ENCODE assay signal across 26 mouse cellular contexts in the genomic region with DNA sequence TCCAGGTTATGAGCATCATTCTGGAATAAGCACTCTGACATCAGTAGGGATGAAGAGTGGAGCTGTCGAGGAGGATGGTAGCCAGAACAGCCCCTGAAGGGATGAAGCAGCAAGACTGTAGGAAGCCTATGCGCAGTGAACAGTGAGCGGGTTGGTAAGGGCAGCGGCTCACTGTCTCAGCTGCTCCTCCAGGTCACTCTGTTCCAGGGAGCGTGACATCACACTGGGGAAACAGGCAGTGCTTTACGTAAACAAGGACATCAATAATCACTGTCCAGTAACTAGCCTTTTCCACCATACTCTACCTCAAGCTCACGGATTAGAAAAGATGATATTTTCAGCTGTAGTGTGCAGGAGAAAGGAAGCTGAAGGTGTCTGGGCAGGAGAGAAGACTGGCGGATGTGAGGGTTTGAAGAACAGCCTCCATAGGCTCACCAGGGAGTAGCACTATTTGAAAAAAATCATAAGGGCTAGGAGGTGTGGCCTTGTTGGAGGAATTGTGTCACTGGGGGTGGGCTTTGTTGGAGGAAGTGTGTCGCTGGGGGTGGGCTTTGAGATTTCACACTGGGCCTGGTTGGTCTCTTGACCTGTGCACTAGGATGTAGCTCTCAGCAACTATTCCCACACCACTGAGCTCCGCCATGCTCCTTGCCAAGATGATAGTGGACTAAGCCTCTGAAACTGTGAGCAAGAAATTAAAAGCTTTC. TPM values are rescaled to one million over a fixed set of nuclear protein-coding genes. Genes with fewer than 3 reads are reported as not detected.
DNase-seq lines count a peak whose midpoint lies in the region; ATAC-seq and TF ChIP-seq lines count a peak whose summit lies in the region.
"Had no signal": no experiment of that assay in that cellular context is flagged by ENCODE, and none has a peak within 500 bp of the region (broad histone marks: within the 10 kb centered on the region; RNA-seq: fewer than 3 reads in every experiment).

No protein-coding gene starts in this region.

- no peaks in the 10 kb centered on the region for H3K27me3 ChIP-seq in liver, postnatal 0 days (ENCODE audit: insufficient read depth, low read length)
- H3K27me3 ChIP-seq in liver, embryonic 11.5 days (replicated peaks; ENCODE audit: control insufficient read depth, insufficient read depth, low read length): no peaks in the 10 kb centered on the region
- H3K27me3 ChIP-seq in ES-Bruce4 (ENCODE audit: control insufficient read depth, insufficient read depth, low read length, poor library complexity, severe bottlenecking): no peaks in the 10 kb centered on the region
- no peaks in the 10 kb centered on the region for H3K27me3 ChIP-seq in forebrain, embryonic 12.5 days
- H3K27me3 ChIP-seq: embryonic facial prominence, embryonic 13.5 days; embryonic facial prominence, embryonic 15.5 days; forebrain, embryonic 13.5 days; Patski had no signal

- no peak for TF ChIP-seq EP300 in liver, postnatal 0 days (IDR thresholded peaks at IDR 0.05; ENCODE audit: low read depth)
- no peak for TF ChIP-seq EP300 in ES-Bruce4 (IDR thresholded peaks at IDR 0.05; ENCODE audit: insufficient read depth, low read depth, low read length)

- no peak overlapping the region for H3K27ac ChIP-seq in liver, postnatal 0 days (ENCODE audit: low read depth)
- no peak overlapping the region for H3K27ac ChIP-seq in liver, embryonic 11.5 days (ENCODE audit: low read depth, low read length)
- H3K27ac ChIP-seq in ES-Bruce4 (ENCODE audit: insufficient read depth, low read length): peak overlapping the region; percentile 59
- no peak overlapping the region for H3K27ac ChIP-seq in layer of hippocampus, adult 2 months
- H3K27ac ChIP-seq in forebrain, embryonic 12.5 days: no peak overlapping the region
- H3K27ac ChIP-seq: embryonic facial prominence, embryonic 13.5 days; embryonic facial prominence, embryonic 15.5 days; forebrain, embryonic 10.5 days; forebrain, embryonic 13.5 days had no signal

- no peak for DNase-seq in liver, postnatal 0 days
- no peak for DNase-seq in liver, embryonic 11.5 days (ENCODE audit: low spot score)
- DNase-seq in R1 (ENCODE audit: low read depth, low spot score): peak; percentile 76
- no peak for DNase-seq in retina, postnatal 1 day
- no peak for DNase-seq in layer of hippocampus, adult 2 months (ENCODE audit: low spot score in 2 of 2)
- DNase-seq: adrenal gland, adult 2 months; adrenal gland, postnatal 10 days; adrenal gland, postnatal 25 days; cerebellum, adult 11 months; cerebellum, adult 18-20 months; cerebellum, adult 8-10 months; cerebellum, adult 9-11 months; cerebellum, postnatal 14 days; cerebellum, postnatal 36 days; embryo, embryonic 11 days had no signal

- peak; percentile 68 for ATAC-seq in liver, postnatal 0 days
- no peak for ATAC-seq in liver, embryonic 11.5 days (replicated peaks; ENCODE audit: low FRiP score)
- no peak for ATAC-seq in forebrain, embryonic 12.5 days (ENCODE audit: low FRiP score)
- ATAC-seq: activated CD4-positive, CD25-positive, alpha-beta regulatory T cell, adult 4 months; forebrain, embryonic 13.5 days; forebrain, embryonic 16.5 days; Patski had no signal

- no peak overlapping the region for H3K9ac ChIP-seq in liver, postnatal 0 days (replicated peaks)
- H3K9ac ChIP-seq in liver, embryonic 11.5 days (ENCODE audit: low read depth, low read length): no peak overlapping the region
- H3K9ac ChIP-seq in ES-Bruce4 (ENCODE audit: low read depth, poor library complexity, severe bottlenecking): peak overlapping the region; percentile 64
- H3K9ac ChIP-seq in forebrain, embryonic 12.5 days: no peak overlapping the region
- H3K9ac ChIP-seq: embryonic facial prominence, embryonic 13.5 days; embryonic facial prominence, embryonic 15.5 days; forebrain, embryonic 13.5 days had no signal

- H3K36me3 ChIP-seq in liver, postnatal 0 days (replicated peaks; ENCODE audit: insufficient read depth, low read length): no peaks in the 10 kb centered on the region
- peaks cover 3% of the 10 kb centered on the region; the same call in 1 of the 2 replicates for H3K36me3 ChIP-seq in liver, embryonic 11.5 days (ENCODE audit: control insufficient read depth, insufficient read depth, low read length)
- no peaks in the 10 kb centered on the region for H3K36me3 ChIP-seq in ES-Bruce4 (ENCODE audit: control insufficient read depth, insufficient read depth, low read length, poor library complexity, severe bottlenecking)
- 0 out of 2 replicates have a peak, but pooled peaks cover 3% of the 10 kb centered on the region for H3K36me3 ChIP-seq in forebrain, embryonic 12.5 days (replicated peaks)
- H3K36me3 ChIP-seq: embryonic facial prominence, embryonic 15.5 days; forebrain, embryonic 10.5 days had no signal

- TF ChIP-seq POLR2A in ES-Bruce4 (IDR thresholded peaks at IDR 0.05; ENCODE audit: insufficient read depth, low read length): no peak

- WGBS in liver, postnatal 0 days (ENCODE audit: insufficient replicate concordance): 78% methylated on average over 10 of the region's 10 CpGs
- 83% methylated on average over 10 of the region's 10 CpGs for WGBS in liver, embryonic 11.5 days
- 91% methylated on average over 10 of the region's 10 CpGs for WGBS in forebrain, embryonic 12.5 days

- H3K9me3 ChIP-seq in liver, postnatal 0 days (ENCODE audit: low read length): no peaks in the 10 kb centered on the region
- no peaks in the 10 kb centered on the region for H3K9me3 ChIP-seq in liver, embryonic 11.5 days (ENCODE audit: control insufficient read depth, low read length)
- H3K9me3 ChIP-seq in ES-Bruce4 (replicated peaks; ENCODE audit: control insufficient read depth, insufficient read depth, low read length, poor library complexity, severe bottlenecking): no peaks in the 10 kb centered on the region
- H3K9me3 ChIP-seq in forebrain, embryonic 12.5 days: no peaks in the 10 kb centered on the region
- H3K9me3 ChIP-seq: embryonic facial prominence, embryonic 13.5 days; embryonic facial prominence, embryonic 15.5 days; forebrain, embryonic 10.5 days; forebrain, embryonic 13.5 days; G1E had no signal

- 0 out of 2 replicates have a peak, but pooled peaks cover 2% of the 10 kb centered on the region for H3K4me1 ChIP-seq in liver, postnatal 0 days (ENCODE audit: insufficient read depth)
- peaks cover 6% of the 10 kb centered on the region; the same call in 1 of the 2 replicates for H3K4me1 ChIP-seq in liver, embryonic 11.5 days (replicated peaks; ENCODE audit: control insufficient read depth, insufficient read depth, low read length)
- peaks cover 3% of the 10 kb centered on the region for H3K4me1 ChIP-seq in ES-Bruce4 (ENCODE audit: control insufficient read depth, insufficient read depth, low read length)
- peaks cover 13% of the 10 kb centered on the region for H3K4me1 ChIP-seq in forebrain, embryonic 12.5 days
- H3K4me1 ChIP-seq: embryonic facial prominence, embryonic 15.5 days had no signal

- TF ChIP-seq CTCF in liver, postnatal 0 days (IDR thresholded peaks at IDR 0.05; ENCODE audit: low read depth): no peak
- TF ChIP-seq CTCF in ES-Bruce4 (IDR thresholded peaks at IDR 0.05; ENCODE audit: low read depth, low read length): no peak
- no peak for TF ChIP-seq CTCF in layer of hippocampus, adult 2 months (conservative IDR thresholded peaks at IDR 0.05)

- H3K4me3 ChIP-seq in liver, postnatal 0 days (ENCODE audit: low read depth, low read length): no peak overlapping the region
- H3K4me3 ChIP-seq in liver, embryonic 11.5 days (ENCODE audit: low read depth, low read length): no peak overlapping the region
- H3K4me3 ChIP-seq in ES-Bruce4 (ENCODE audit: low read depth, low read length): peak overlapping the region; percentile 70
- H3K4me3 ChIP-seq in layer of hippocampus, adult 2 months: no peak overlapping the region
- H3K4me3 ChIP-seq in forebrain, embryonic 12.5 days (replicated peaks): no peak overlapping the region
- H3K4me3 ChIP-seq: embryonic facial prominence, embryonic 13.5 days; embryonic facial prominence, embryonic 15.5 days; erythroblast, embryonic 14.5 days; forebrain, embryonic 10.5 days; forebrain, embryonic 13.5 days had no signal

- no peak overlapping the region for H3K4me2 ChIP-seq in liver, postnatal 0 days (ENCODE audit: low read depth, low read length)
- no peak overlapping the region for H3K4me2 ChIP-seq in liver, embryonic 11.5 days
- no peak overlapping the region for H3K4me2 ChIP-seq in forebrain, embryonic 12.5 days
- H3K4me2 ChIP-seq: embryonic facial prominence, embryonic 13.5 days; embryonic facial prominence, embryonic 15.5 days; forebrain, embryonic 13.5 days had no signal

RNA-seq across cellular contexts. Expression of gene Bicral, which starts 17.8 kb away (rescaled TPM):
- polyA plus RNA-seq in liver, postnatal 0 days (2015; fragmentation: Nextera tagmentation; extraction: Ambion mirVana): 1.8 and 1.9 TPM in 2 replicates
- polyA plus RNA-seq in liver, embryonic 11.5 days (2014; fragmentation: Nextera tagmentation; extraction: Ambion mirVana): 6.3 and 7.4 TPM in 2 replicates
- polyA plus RNA-seq in ES-Bruce4 (2011; ENCODE audit: insufficient read depth, insufficient read length, low read depth, missing spikeins): 24.2 and 26.7 TPM in 2 replicates
- total RNA-seq in layer of hippocampus, adult 2 months (2021): 10 to 100 TPM; 56.1 to 61.3 TPM
- 7.1 and 7.5 TPM in 2 replicates for polyA plus RNA-seq in forebrain, embryonic 12.5 days (2016; fragmentation: Nextera tagmentation; extraction: Ambion mirVana)

RNA-seq across cellular contexts. Expression of gene Tbcc, which starts 50.0 kb away (rescaled TPM):
- polyA plus RNA-seq in liver, postnatal 0 days (2015; fragmentation: Nextera tagmentation; extraction: Ambion mirVana): 24.1 and 30.1 TPM in 2 replicates
- 43.5 and 43.7 TPM in 2 replicates for polyA plus RNA-seq in liver, embryonic 11.5 days (2014; fragmentation: Nextera tagmentation; extraction: Ambion mirVana)
- polyA plus RNA-seq in ES-Bruce4 (2011; ENCODE audit: insufficient read depth, insufficient read length, low read depth, missing spikeins): 10.6 and 10.8 TPM in 2 replicates
- total RNA-seq in layer of hippocampus, adult 2 months (2021): 10 to 100 TPM; 27.3 to 36.3 TPM
- 63.2 and 67.3 TPM in 2 replicates for polyA plus RNA-seq in forebrain, embryonic 12.5 days (2016; fragmentation: Nextera tagmentation; extraction: Ambion mirVana)

RNA-seq across cellular contexts. Expression of gene Rpl7l1, which starts 58.0 kb away (rescaled TPM):
- 63.6 and 64.1 TPM in 2 replicates for polyA plus RNA-seq in liver, postnatal 0 days (2015; fragmentation: Nextera tagmentation; extraction: Ambion mirVana)
- 195 and 201 TPM in 2 replicates for polyA plus RNA-seq in liver, embryonic 11.5 days (2014; fragmentation: Nextera tagmentation; extraction: Ambion mirVana)
- polyA plus RNA-seq in ES-Bruce4 (2011; ENCODE audit: insufficient read depth, insufficient read length, low read depth, missing spikeins): 167 and 196 TPM in 2 replicates
- total RNA-seq in layer of hippocampus, adult 2 months (2021): 10 to 100 TPM; 42.8 to 51.2 TPM
- polyA plus RNA-seq in forebrain, embryonic 12.5 days (2016; fragmentation: Nextera tagmentation; extraction: Ambion mirVana): 154 and 178 TPM in 2 replicates
